Mouse (Mus musculus): ENCODE results near the gene Mpv17l2.

Gene Mpv17l2

GRCm38 (mm10) chr8:70718297-70718696 lies 42.4 kb downstream of the Mpv17l2 start, which contains the start of gene Gm3336:
Gene Gm3336 (plus strand): TSS chr8:70718543.
- DNase-seq: peak; percentile 91

GRCm38 (mm10) chr8:70716521-70717400 lies 44.0 kb downstream of the Mpv17l2 start:
- DNase-seq: no peak

GRCm38 (mm10) chr8:70715086-70715485 lies 45.7 kb downstream of the Mpv17l2 start:
- no peak for DNase-seq

GRCm38 (mm10) chr8:70713991-70714390 lies 46.8 kb downstream of the Mpv17l2 start:
- DNase-seq: no peak

GRCm38 (mm10) chr8:70711041-70711440 lies 49.7 kb downstream of the Mpv17l2 start:
- no peak for DNase-seq

- DNase-seq: no peak
Observed at GRCm38 (mm10) chr8:70710296-70710695, 50.5 kb downstream of the Mpv17l2 start.

GRCm38 (mm10) chr8:70709794-70710193 lies 51.0 kb downstream of the Mpv17l2 start:
- no peak for DNase-seq

All from thymus, postnatal 4 days (tissue).